Mouse (Mus musculus): ENCODE results near the gene Hivep3.

Hivep3 gene

GRCm38 (mm10) chr4:119871861-119872582, 138.4 kb downstream of the Hivep3 start:
- DNase-seq (ENCODE audit: low spot score in 2 of 2): no peak

- DNase-seq (ENCODE audit: low spot score in 2 of 2): peak in 1 of 2 experiments; percentile 66
Observed at GRCm38 (mm10) chr4:119873935-119874334, 140.4 kb downstream of the Hivep3 start.

- DNase-seq (ENCODE audit: low spot score in 2 of 2): no peak
Observed at GRCm38 (mm10) chr4:119875592-119875991, 142.0 kb downstream of the Hivep3 start.

GRCm38 (mm10) chr4:119876535-119877160, 143.1 kb downstream of the Hivep3 start:
- no peak for DNase-seq (ENCODE audit: low spot score in 2 of 2)

- no peak for DNase-seq (ENCODE audit: low spot score in 2 of 2)
Observed at GRCm38 (mm10) chr4:119878218-119878617, 144.6 kb downstream of the Hivep3 start.

- DNase-seq (ENCODE audit: low spot score in 2 of 2): no peak
Observed at GRCm38 (mm10) chr4:119879671-119880070, 146.1 kb downstream of the Hivep3 start.

GRCm38 (mm10) chr4:119880270-119880669, 146.7 kb downstream of the Hivep3 start:
- DNase-seq (ENCODE audit: low spot score in 2 of 2): no peak

- DNase-seq (ENCODE audit: low spot score in 2 of 2): no peak
Observed at GRCm38 (mm10) chr4:119881292-119881691, 147.7 kb downstream of the Hivep3 start.

- DNase-seq (ENCODE audit: low spot score in 2 of 2): no peak
Observed at GRCm38 (mm10) chr4:119882401-119882800, 148.8 kb downstream of the Hivep3 start.

GRCm38 (mm10) chr4:119882814-119883213, 149.2 kb downstream of the Hivep3 start:
- DNase-seq (ENCODE audit: low spot score in 2 of 2): no peak

- DNase-seq (ENCODE audit: low spot score in 2 of 2): no peak
Observed at GRCm38 (mm10) chr4:119886621-119887020, 153.0 kb downstream of the Hivep3 start.

- no peak for DNase-seq (ENCODE audit: low spot score in 2 of 2)
Observed at GRCm38 (mm10) chr4:119887523-119888177, 154.1 kb downstream of the Hivep3 start.

- DNase-seq (ENCODE audit: low spot score in 2 of 2): no peak
Observed at GRCm38 (mm10) chr4:119889760-119890159, 156.2 kb downstream of the Hivep3 start.

GRCm38 (mm10) chr4:119893255-119893779, 159.7 kb downstream of the Hivep3 start:
- no peak for DNase-seq (ENCODE audit: low spot score in 2 of 2)

GRCm38 (mm10) chr4:119894797-119895458, 161.3 kb downstream of the Hivep3 start:
- DNase-seq (ENCODE audit: low spot score in 2 of 2): no peak

- DNase-seq (ENCODE audit: low spot score in 2 of 2): no peak
Observed at GRCm38 (mm10) chr4:119895504-119895903, 161.9 kb downstream of the Hivep3 start.

- DNase-seq (ENCODE audit: low spot score in 2 of 2): no peak
Observed at GRCm38 (mm10) chr4:119896572-119896971, 163.0 kb downstream of the Hivep3 start.

GRCm38 (mm10) chr4:119897054-119897855, 163.7 kb downstream of the Hivep3 start:
- DNase-seq (ENCODE audit: low spot score in 2 of 2): no peak

- peak in 1 of 2 experiments; percentile 45 for DNase-seq (ENCODE audit: low spot score in 2 of 2)
Observed at GRCm38 (mm10) chr4:119901556-119902491, 168.2 kb downstream of the Hivep3 start.

- DNase-seq (ENCODE audit: low spot score in 2 of 2): peak in 1 of 2 experiments; percentile 65
Observed at GRCm38 (mm10) chr4:119903328-119903727, 169.7 kb downstream of the Hivep3 start.

Data from frontal cortex, postnatal 10 days (tissue).